Mouse (Mus musculus) olfactory bulb, adult 2 months (tissue): ENCODE data around the gene Clcn3.

ENCODE experiments used
- CTCF ChIP-seq: fragments of 200-500 bp; IDR thresholded peaks from 2 replicates; pipeline ENCODE4 v1.5.1; 2012; ENCODE audit warnings: low read depth, mild to moderate bottlenecking, low read length, moderate library complexity; ENCODE audit not compliant: insufficient read depth
- POLR2A ChIP-seq: fragments of 200-500 bp; IDR thresholded peaks from 2 replicates; pipeline ENCODE4 v1.6.1; 2012; ENCODE audit warnings: mild to moderate bottlenecking, low read depth, low read length, moderate library complexity; ENCODE audit not compliant: insufficient read depth

DNA sequence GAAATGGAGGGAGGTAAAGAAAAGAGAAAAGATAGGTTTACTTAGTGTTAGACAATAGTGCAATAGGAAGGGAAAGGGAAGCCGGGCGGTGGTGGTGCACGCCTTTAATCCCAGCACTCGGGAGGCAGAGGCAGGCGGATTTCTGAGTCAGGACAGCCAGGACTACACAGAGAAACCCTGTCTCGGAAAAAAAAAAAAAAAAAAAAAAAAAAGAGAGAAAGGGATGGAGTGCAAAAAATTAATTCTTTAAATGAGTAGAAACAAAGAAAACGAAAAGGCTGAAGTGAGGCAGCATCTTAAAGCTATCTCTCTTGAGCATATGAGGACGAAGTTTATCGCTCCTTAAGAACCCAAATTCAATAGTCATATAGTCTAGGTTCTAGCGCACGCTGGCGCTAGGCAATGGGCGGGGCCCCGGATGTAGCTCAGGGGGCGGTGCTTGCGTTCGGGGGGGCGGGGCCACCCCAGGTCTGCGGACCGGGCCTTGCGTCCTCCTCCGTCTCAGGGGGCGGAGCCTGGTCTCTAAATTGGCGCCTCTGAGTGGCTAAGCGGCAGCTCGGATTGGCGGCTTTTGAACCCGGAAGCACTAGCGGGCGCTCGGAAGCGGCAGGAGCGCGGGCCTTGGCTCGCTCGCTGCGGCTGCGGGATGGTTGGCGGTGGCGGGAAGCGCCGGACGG, 93.1 kb downstream of the Clcn3 start, which contains the start of gene Hpf1:
- TF ChIP-seq CTCF, result no peak
- peak; percentile 74 for TF ChIP-seq POLR2A
